Mouse (Mus musculus) G1E-ER4 (cell line): Measurements from ENCODE around the gene Erbb3. TPM values are rescaled to one million over a fixed set of nuclear protein-coding genes. Genes with fewer than 3 reads are reported as not detected.
A peak's percentile ranks its signal among the peaks of the same experiment; 100 is the strongest.

Source experiments
- GATA1 ChIP-seq: IDR thresholded peaks from one replicate; pipeline ENCODE4 v1.8.0; 2012; ENCODE audit warnings: low read length, inconsistent platforms
- polyA plus RNA-seq: library from polyadenylated mRNA; stranded (reverse); fragments of >175 nt; gene quantifications from 2 replicates; pipeline ENCODE4 v1.2.3, GENCODE M21; 2012

The Erbb3 gene
- polyA plus RNA-seq: 0.39 TPM in 2 replicates

- TF ChIP-seq GATA1: no peak
Measured at GRCm38 (mm10) chr10:128589464-128590192, at the start of gene Erbb3. Erbb3 (minus strand) TSS chr10:128589652.

GRCm38 (mm10) chr10:128637011-128637410, 47.6 kb upstream of the Erbb3 start:
- no peak for TF ChIP-seq GATA1

GRCm38 (mm10) chr10:128636561-128636960, 47.1 kb upstream of the Erbb3 start:
- no peak for TF ChIP-seq GATA1

- TF ChIP-seq GATA1: no peak
Measured at GRCm38 (mm10) chr10:128635697-128636096, 46.2 kb upstream of the Erbb3 start.

GRCm38 (mm10) chr10:128631571-128631970, 42.1 kb upstream of the Erbb3 start:
- TF ChIP-seq GATA1: no peak

GRCm38 (mm10) chr10:128629746-128630145, 40.3 kb upstream of the Erbb3 start:
- no peak for TF ChIP-seq GATA1

- TF ChIP-seq GATA1: peak; percentile 63
Measured at GRCm38 (mm10) chr10:128627398-128628317, 38.2 kb upstream of the Erbb3 start.

- no peak for TF ChIP-seq GATA1
Measured at GRCm38 (mm10) chr10:128626311-128627310, 37.2 kb upstream of the Erbb3 start, which contains the start of gene Rps26. Rps26 (minus strand) TSS chr10:128626747.

GRCm38 (mm10) chr10:128625287-128625894, 35.9 kb upstream of the Erbb3 start:
- TF ChIP-seq GATA1: no peak

- no peak for TF ChIP-seq GATA1
Measured at GRCm38 (mm10) chr10:128622702-128623101, 33.2 kb upstream of the Erbb3 start.

- TF ChIP-seq GATA1: no peak
Measured at GRCm38 (mm10) chr10:128621986-128622520, 32.6 kb upstream of the Erbb3 start.

- TF ChIP-seq GATA1: no peak
Measured at GRCm38 (mm10) chr10:128620241-128620640, 30.8 kb upstream of the Erbb3 start.

- TF ChIP-seq GATA1: no peak
Measured at GRCm38 (mm10) chr10:128618570-128618969, 29.1 kb upstream of the Erbb3 start.

- TF ChIP-seq GATA1: no peak
Measured at GRCm38 (mm10) chr10:128614934-128615333, 25.5 kb upstream of the Erbb3 start.

- no peak for TF ChIP-seq GATA1
Measured at GRCm38 (mm10) chr10:128613154-128613440, 23.6 kb upstream of the Erbb3 start.
